Mouse (Mus musculus) ES-Bruce4 (cell line): ENCODE measurements around the gene Hnrnpr. TPM values are rescaled to one million over a fixed set of nuclear protein-coding genes. Genes with fewer than 3 reads are reported as not detected.

Experiments
- H3K27ac ChIP-seq: 2 replicates; pipeline ENCODE4 v1.5.1; 2012; ENCODE audit warnings: low read length, inconsistent platforms; ENCODE audit not compliant: insufficient read depth
- H3K27me3 ChIP-seq: 2 replicates; pipeline ENCODE4 v1.6.1; 2012; ENCODE audit warnings: mild to moderate bottlenecking, low read length, inconsistent platforms; ENCODE audit not compliant: control insufficient read depth, poor library complexity, insufficient read depth, severe bottlenecking
- H3K36me3 ChIP-seq: 2 replicates; pipeline ENCODE4 v1.6.1; 2012; ENCODE audit warnings: inconsistent platforms, mild to moderate bottlenecking, low read length, moderate library complexity; ENCODE audit not compliant: control insufficient read depth, poor library complexity, insufficient read depth, severe bottlenecking
- H3K4me1 ChIP-seq: one replicate; pipeline ENCODE4 v1.8.1; 2011; ENCODE audit warnings: low read length; ENCODE audit not compliant: control insufficient read depth, insufficient read depth
- H3K4me3 ChIP-seq: 2 replicates; pipeline ENCODE4 v1.5.1; 2011; ENCODE audit warnings: low read depth, mild to moderate bottlenecking, low read length
- H3K9ac ChIP-seq: 2 replicates; pipeline ENCODE4 v1.6.1; 2012; ENCODE audit warnings: low read depth, mild to moderate bottlenecking, inconsistent platforms; ENCODE audit not compliant: poor library complexity, severe bottlenecking
- H3K9me3 ChIP-seq: replicated peaks from 2 replicates; pipeline ENCODE4 v1.6.1; 2012; ENCODE audit warnings: mild to moderate bottlenecking, low read length, inconsistent platforms; ENCODE audit not compliant: control insufficient read depth, poor library complexity, insufficient read depth, severe bottlenecking
- CTCF ChIP-seq: IDR thresholded peaks from one replicate; pipeline ENCODE4 v1.8.1; 2011; ENCODE audit warnings: low read depth, low read length
- EP300 ChIP-seq: IDR thresholded peaks from 2 replicates; pipeline ENCODE4 v1.6.1; 2011; ENCODE audit warnings: low read depth, low read length; ENCODE audit not compliant: insufficient read depth
- POLR2A ChIP-seq: IDR thresholded peaks from one replicate; pipeline ENCODE4 v1.8.1; 2011; ENCODE audit warnings: low read length; ENCODE audit not compliant: insufficient read depth
- polyA plus RNA-seq: library from polyadenylated mRNA; stranded (reverse); fragments of >200 nt; gene quantifications from 2 replicates; pipeline ENCODE4 v1.2.4, GENCODE M21; 2011; ENCODE audit warnings: low read depth; ENCODE audit not compliant: missing spikeins, insufficient read depth, insufficient read length

The Hnrnpr gene
- polyA plus RNA-seq, 1 experiment: 128 TPM

DNA sequence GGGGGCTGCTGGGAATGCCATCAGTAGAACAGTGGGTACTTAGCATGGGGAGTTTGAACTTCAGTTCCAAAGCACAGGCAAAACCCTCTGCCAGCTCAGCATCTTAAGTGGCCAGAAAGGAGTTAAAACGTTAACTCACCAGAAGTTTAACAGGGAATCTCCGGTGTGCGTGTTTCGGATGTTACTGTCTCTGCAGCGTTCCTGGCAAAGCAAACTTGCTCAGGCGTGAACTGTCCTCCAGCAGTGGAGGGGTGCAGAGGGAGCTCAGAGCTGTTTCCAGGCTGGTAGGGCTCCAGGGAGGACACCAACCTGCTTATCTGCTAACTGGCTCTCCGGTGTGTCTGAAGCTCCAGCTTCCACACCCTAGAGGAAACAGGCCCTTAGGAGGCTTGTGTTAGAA, 14.8 kb upstream of the Hnrnpr start:
- TF ChIP-seq POLR2A (no peak), CTCF (no peak), EP300 (no peak)
- H3K9me3 ChIP-seq: no peaks in the 10 kb centered on the region

DNA sequence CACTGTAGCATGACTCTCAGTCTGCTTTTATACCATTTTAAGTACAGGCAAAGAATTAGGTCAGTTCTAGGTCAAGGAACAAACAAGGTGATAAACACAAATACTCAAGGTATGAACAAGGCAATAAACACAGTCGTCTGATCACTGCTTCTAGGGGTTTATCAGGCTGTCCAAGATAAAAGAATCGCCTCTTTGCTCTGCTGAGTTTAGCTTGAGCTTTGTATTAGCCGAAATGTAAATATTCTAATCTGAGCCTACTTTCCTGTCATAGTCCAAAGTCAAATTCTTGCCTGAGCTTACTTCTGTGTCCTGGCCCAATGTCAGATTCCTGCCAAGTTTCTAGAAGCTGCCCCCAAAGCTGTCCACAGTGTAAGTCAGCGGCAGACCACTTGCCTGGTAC, 8.3 kb upstream of the Hnrnpr start:
- no peak for TF ChIP-seq EP300
- Histone ChIP-seq H3K9me3 (no peaks in the 10 kb centered on the region), H3K4me3 (no peak overlapping the region)

More for the DNA sequence above, 14.8 kb upstream of the Hnrnpr start:
- no peak overlapping the region for H3K27ac ChIP-seq
- H3K4me1 ChIP-seq: no peaks in the 10 kb centered on the region
- H3K36me3 ChIP-seq: no peaks in the 10 kb centered on the region
- H3K9ac ChIP-seq: no peak overlapping the region
- H3K27me3 ChIP-seq: no peaks in the 10 kb centered on the region
- no peak overlapping the region for H3K4me3 ChIP-seq

GRCm38 (mm10) chr4:136304181-136304580, 6.6 kb upstream of the Hnrnpr start:
- Histone ChIP-seq H3K4me1 (no peaks in the 10 kb centered on the region), H3K9ac (no peak overlapping the region), H3K27ac (no peak overlapping the region), H3K4me3 (no peak overlapping the region), H3K36me3 (no peaks in the 10 kb centered on the region), H3K27me3 (no peaks in the 10 kb centered on the region), H3K9me3 (no peaks in the 10 kb centered on the region)
- TF ChIP-seq CTCF (no peak), EP300 (no peak), POLR2A (no peak)

More for the DNA sequence above, 8.3 kb upstream of the Hnrnpr start:
- Histone ChIP-seq H3K9ac (no peak overlapping the region), H3K4me1 (no peaks in the 10 kb centered on the region), H3K36me3 (no peaks in the 10 kb centered on the region), H3K27me3 (no peaks in the 10 kb centered on the region), H3K27ac (no peak overlapping the region)

DNA sequence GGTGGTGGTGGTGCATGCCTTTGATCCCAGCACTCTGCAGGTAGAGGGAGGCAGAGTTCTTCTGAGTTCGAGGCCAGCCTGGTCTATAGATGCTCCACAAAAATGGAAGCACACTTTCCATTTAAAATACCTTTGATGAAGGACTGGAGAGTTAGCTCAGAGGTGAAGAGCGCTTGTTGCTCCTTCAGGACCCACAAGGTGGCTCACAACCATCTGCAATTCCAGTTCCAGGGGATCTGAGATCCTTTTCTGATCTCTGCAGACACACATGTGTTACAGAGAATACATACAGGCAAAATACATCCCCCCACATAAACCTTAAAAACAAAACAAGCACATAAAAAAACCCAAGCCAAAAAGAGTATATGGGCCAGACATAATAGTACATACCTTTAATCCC, 2.4 kb upstream of the Hnrnpr start:
- Histone ChIP-seq H3K9me3 (no peaks in the 10 kb centered on the region), H3K4me1 (no peaks in the 10 kb centered on the region), H3K9ac (no peak overlapping the region), H3K36me3 (no peaks in the 10 kb centered on the region), H3K27ac (no peak overlapping the region), H3K27me3 (no peaks in the 10 kb centered on the region), H3K4me3 (no peak overlapping the region)
- TF ChIP-seq POLR2A: no peak
- TF ChIP-seq CTCF: no peak
- TF ChIP-seq EP300: no peak

- Histone ChIP-seq H3K27me3 (no peaks in the 10 kb centered on the region), H3K4me1 (no peaks in the 10 kb centered on the region), H3K36me3 (no peaks in the 10 kb centered on the region), H3K27ac (peak overlapping the region; percentile 49), H3K9me3 (no peaks in the 10 kb centered on the region), H3K9ac (peak overlapping the region; percentile 46), H3K4me3 (peak overlapping the region; percentile 65)
- no peak for TF ChIP-seq POLR2A
- no peak for TF ChIP-seq CTCF
- no peak for TF ChIP-seq EP300
These were observed 962 bp upstream of the Hnrnpr start for GRCm38 (mm10) chr4:136309780-136310179.

GRCm38 (mm10) chr4:136311042-136311999, 579 bp downstream of the Hnrnpr start:
- peaks cover 1% of the 10 kb centered on the region for H3K4me1 ChIP-seq
- no peaks in the 10 kb centered on the region for H3K9me3 ChIP-seq
- no peaks in the 10 kb centered on the region for H3K27me3 ChIP-seq
- TF ChIP-seq CTCF (no peak), EP300 (no peak), POLR2A (no peak)
- peak overlapping the region; percentile 92 for H3K4me3 ChIP-seq
- peaks cover 2% of the 10 kb centered on the region for H3K36me3 ChIP-seq
- H3K27ac ChIP-seq: peak overlapping the region; percentile 81
- peak overlapping the region; percentile 100 for H3K9ac ChIP-seq
